Mouse (Mus musculus): ENCODE results near the gene Sytl3. TPM values are rescaled to one million over a fixed set of nuclear protein-coding genes. Genes with fewer than 3 reads are reported as not detected.

The Sytl3 gene
- polyA plus RNA-seq, 1 experiment = 0.37 TPM

- Histone ChIP-seq H3K27me3 (replicated peaks) (peaks cover 21% of the 10 kb centered on the region), H3K4me3 (replicated peaks) (no peak overlapping the region), H3K9me3 (0 out of 2 replicates have a peak, but pooled peaks cover 3% of the 10 kb centered on the region), H3K4me1 (no peaks in the 10 kb centered on the region), H3K36me3 (replicated peaks; ENCODE audit: low read length) (no peaks in the 10 kb centered on the region)
- TF ChIP-seq FLI1 (IDR thresholded peaks at IDR 0.05; ENCODE audit: low read length) = no peak
- no peak for TF ChIP-seq GATA1 (IDR thresholded peaks at IDR 0.05; ENCODE audit: borderline replicate concordance, low read length)
Measured at GRCm38 (mm10) chr17:6729244-6729742, 70.4 kb downstream of the Sytl3 start.

DNA sequence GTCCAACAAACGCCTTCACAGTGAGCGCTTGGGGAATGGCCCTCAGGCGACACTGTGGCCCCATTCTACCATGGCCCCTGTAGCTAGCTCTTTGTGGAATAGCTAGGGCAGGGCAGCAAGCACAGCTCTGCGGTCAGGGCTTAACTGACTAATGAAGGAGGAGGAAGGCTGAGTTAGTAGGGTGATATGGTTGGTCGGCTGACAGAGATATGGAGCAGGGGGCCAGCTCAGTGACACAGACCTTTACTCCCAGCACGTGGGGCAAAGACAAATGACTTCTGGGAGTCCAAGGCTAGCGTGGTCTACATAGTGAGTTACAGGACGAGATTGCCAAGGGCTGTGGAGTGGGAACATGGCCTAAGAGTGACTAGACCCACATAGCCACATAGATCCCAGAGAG is 72.2 kb downstream of the Sytl3 start:
- H3K4me3 ChIP-seq (replicated peaks) = no peak overlapping the region
- H3K36me3 ChIP-seq (replicated peaks; ENCODE audit: low read length) = no peaks in the 10 kb centered on the region
- peaks cover 23% of the 10 kb centered on the region for H3K27me3 ChIP-seq (replicated peaks)
- no peak for TF ChIP-seq GATA1 (IDR thresholded peaks at IDR 0.05; ENCODE audit: borderline replicate concordance, low read length)
- no peak for TF ChIP-seq FLI1 (IDR thresholded peaks at IDR 0.05; ENCODE audit: low read length)
- H3K4me1 ChIP-seq = no peaks in the 10 kb centered on the region
- H3K9me3 ChIP-seq = 0 out of 2 replicates have a peak, but pooled peaks cover 3% of the 10 kb centered on the region

DNA sequence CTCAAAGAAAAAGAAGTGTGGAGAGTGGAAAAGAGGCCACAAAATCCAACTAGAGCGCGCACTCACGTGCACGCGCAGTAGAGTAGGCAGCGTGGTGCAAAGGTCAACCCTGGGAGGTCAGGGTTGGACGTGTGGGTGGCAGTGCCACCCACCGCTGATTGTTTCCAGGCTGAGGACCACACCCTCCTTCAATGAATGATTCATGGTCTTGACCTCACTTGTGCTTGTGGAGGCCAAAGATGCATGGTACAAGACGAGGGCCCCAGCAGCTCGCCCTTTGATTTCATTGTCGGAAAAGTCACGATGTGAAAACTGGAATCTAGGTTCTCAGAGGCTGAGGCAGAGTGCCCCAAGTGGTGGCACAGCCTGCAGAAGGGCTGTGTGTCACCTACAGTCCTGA is 72.7 kb downstream of the Sytl3 start:
- 0 out of 2 replicates have a peak, but pooled peaks cover 3% of the 10 kb centered on the region for H3K9me3 ChIP-seq
- H3K27me3 ChIP-seq (replicated peaks) = peaks cover 23% of the 10 kb centered on the region
- no peaks in the 10 kb centered on the region for H3K36me3 ChIP-seq (replicated peaks; ENCODE audit: low read length)
- TF ChIP-seq FLI1 (IDR thresholded peaks at IDR 0.05; ENCODE audit: low read length) (no peak), GATA1 (IDR thresholded peaks at IDR 0.05; ENCODE audit: borderline replicate concordance, low read length) (no peak)
- H3K4me3 ChIP-seq (replicated peaks) = no peak overlapping the region
- H3K4me1 ChIP-seq = no peaks in the 10 kb centered on the region

DNA sequence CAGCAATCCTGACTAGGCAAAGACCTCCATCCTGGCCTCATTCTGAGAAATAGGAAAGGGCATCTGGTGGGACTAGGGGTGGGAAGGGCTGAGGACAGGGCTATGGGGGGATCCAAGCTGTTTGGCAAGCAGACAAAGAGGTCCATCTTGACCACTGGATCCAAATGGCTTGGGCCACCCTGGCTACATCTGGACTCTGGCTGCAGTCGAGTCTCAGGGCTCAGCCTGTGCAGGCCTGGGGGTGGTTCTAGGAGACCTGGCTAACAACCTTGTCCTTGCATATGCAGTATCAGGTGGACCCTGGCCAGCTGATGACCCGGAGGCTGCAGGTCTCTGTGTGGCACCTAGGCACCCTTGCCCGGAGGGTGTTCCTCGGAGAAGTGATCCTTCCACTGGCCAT is 73.8 kb downstream of the Sytl3 start:
- no peak overlapping the region for H3K4me3 ChIP-seq (replicated peaks)
- H3K27me3 ChIP-seq (replicated peaks) = peaks cover 20% of the 10 kb centered on the region
- H3K9me3 ChIP-seq = 0 out of 2 replicates have a peak, but pooled peaks cover 3% of the 10 kb centered on the region
- H3K4me1 ChIP-seq = 0 out of 2 replicates have a peak, but pooled peaks cover 3% of the 10 kb centered on the region
- TF ChIP-seq GATA1 (IDR thresholded peaks at IDR 0.05; ENCODE audit: borderline replicate concordance, low read length) (no peak), FLI1 (IDR thresholded peaks at IDR 0.05; ENCODE audit: low read length) (no peak)
- peaks cover 5% of the 10 kb centered on the region for H3K36me3 ChIP-seq (replicated peaks; ENCODE audit: low read length)

DNA sequence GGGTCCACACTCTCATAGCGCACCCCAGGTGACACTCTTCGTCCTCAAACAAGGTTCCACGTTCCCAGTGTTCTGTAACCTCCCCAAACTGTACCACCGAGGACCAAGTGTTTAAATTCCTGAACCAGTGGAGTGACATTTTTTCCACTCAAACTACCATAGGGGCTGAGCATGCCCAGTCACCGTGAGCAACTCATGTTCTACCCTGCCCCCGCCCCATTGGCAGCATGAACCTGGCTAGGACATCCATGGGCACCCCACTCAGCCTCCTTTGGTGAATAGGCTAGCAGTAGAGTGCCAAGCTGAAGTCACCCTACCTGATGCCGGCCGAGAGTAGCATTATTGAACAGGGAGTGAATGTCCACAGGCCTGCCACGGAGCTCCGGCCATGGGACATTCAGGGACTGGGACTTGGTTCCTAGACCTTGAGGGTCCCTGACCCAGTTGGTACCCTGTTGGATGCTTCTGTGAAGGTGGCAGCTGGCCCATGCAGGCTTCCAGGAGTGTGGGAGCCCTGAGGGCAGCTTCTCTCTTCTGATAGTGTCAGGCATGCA is 74.5 kb downstream of the Sytl3 start:
- TF ChIP-seq GATA1 (IDR thresholded peaks at IDR 0.05; ENCODE audit: borderline replicate concordance, low read length) (no peak), FLI1 (IDR thresholded peaks at IDR 0.05; ENCODE audit: low read length) (no peak)
- Histone ChIP-seq H3K36me3 (replicated peaks; ENCODE audit: low read length) (peaks cover 12% of the 10 kb centered on the region), H3K4me1 (0 out of 2 replicates have a peak, but pooled peaks cover 3% of the 10 kb centered on the region), H3K9me3 (no peaks in the 10 kb centered on the region), H3K27me3 (replicated peaks) (peaks cover 17% of the 10 kb centered on the region), H3K4me3 (replicated peaks) (no peak overlapping the region)

- Histone ChIP-seq H3K9me3 (no peaks in the 10 kb centered on the region), H3K36me3 (replicated peaks; ENCODE audit: low read length) (peaks cover 27% of the 10 kb centered on the region)
- TF ChIP-seq GATA1 (IDR thresholded peaks at IDR 0.05; ENCODE audit: borderline replicate concordance, low read length) = no peak
Measured at GRCm38 (mm10) chr17:6734746-6735441, 76.0 kb downstream of the Sytl3 start.

DNA sequence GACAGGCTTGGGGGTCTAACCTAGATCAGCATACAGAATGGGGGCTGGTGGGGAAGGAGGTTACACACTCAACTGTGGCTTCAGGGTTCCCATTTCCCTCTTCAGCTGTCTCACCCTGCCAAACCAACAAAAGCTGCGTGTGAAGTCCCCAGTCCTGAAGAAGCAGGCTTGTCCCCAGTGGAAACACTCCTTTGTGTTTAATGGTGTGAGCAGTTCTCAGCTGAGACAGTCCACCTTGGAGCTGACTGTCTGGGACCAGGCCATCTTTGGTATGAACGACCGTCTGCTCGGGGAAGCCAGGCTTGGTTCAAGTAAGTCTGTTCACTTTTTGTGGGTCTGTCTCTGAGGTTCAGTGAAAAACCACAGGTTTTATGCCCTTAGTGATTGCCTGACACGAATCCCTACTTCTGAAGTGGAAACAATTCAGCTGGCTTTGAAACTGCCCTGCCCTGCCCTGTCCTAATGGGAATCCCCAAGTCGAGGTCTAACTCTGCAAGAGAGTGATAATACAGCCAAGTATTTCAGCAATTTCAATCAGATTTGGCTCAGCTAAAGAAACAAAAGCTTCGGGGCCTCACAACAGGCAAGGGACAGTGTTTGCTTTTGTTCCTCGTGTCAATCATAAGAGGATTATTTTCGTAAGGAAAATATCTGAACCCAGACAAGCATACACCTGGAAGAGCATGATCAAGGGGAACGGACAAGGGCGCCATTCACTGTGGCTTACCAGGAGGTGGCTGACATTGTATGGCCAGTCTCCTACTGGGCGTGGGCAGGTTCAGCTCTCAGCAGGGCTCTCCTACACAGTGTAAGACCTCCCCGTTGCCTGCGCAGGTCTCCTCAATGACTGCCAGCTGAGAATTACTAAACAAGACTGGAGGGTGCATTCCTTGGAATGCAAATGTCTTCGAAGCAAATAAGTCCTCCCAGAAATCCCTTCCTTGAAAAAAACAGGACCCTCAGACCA is 77.7 kb downstream of the Sytl3 start:
- peaks cover 18% of the 10 kb centered on the region for H3K4me1 ChIP-seq
- peaks cover 44% of the 10 kb centered on the region for H3K36me3 ChIP-seq (replicated peaks; ENCODE audit: low read length)
- H3K27me3 ChIP-seq (replicated peaks) = peaks cover 13% of the 10 kb centered on the region
- H3K9me3 ChIP-seq = no peaks in the 10 kb centered on the region
- TF ChIP-seq FLI1 (IDR thresholded peaks at IDR 0.05; ENCODE audit: low read length) = no peak
- no peak for TF ChIP-seq GATA1 (IDR thresholded peaks at IDR 0.05; ENCODE audit: borderline replicate concordance, low read length)
- no peak overlapping the region for H3K4me3 ChIP-seq (replicated peaks)

More at GRCm38 (mm10) chr17:6734746-6735441, 76.0 kb downstream of the Sytl3 start:
- H3K27me3 ChIP-seq (replicated peaks) = peaks cover 16% of the 10 kb centered on the region
- no peak overlapping the region for H3K4me3 ChIP-seq (replicated peaks)
- peaks cover 10% of the 10 kb centered on the region for H3K4me1 ChIP-seq

- peaks cover 27% of the 10 kb centered on the region for H3K4me1 ChIP-seq
- H3K9me3 ChIP-seq = no peaks in the 10 kb centered on the region
- H3K27me3 ChIP-seq (replicated peaks) = peaks cover 13% of the 10 kb centered on the region
- TF ChIP-seq GATA1 (IDR thresholded peaks at IDR 0.05; ENCODE audit: borderline replicate concordance, low read length) (no peak), FLI1 (IDR thresholded peaks at IDR 0.05; ENCODE audit: low read length) (no peak)
- peaks cover 52% of the 10 kb centered on the region for H3K36me3 ChIP-seq (replicated peaks; ENCODE audit: low read length)
- H3K4me3 ChIP-seq (replicated peaks) = no peak overlapping the region
Measured at GRCm38 (mm10) chr17:6737273-6737997, 78.5 kb downstream of the Sytl3 start.

DNA sequence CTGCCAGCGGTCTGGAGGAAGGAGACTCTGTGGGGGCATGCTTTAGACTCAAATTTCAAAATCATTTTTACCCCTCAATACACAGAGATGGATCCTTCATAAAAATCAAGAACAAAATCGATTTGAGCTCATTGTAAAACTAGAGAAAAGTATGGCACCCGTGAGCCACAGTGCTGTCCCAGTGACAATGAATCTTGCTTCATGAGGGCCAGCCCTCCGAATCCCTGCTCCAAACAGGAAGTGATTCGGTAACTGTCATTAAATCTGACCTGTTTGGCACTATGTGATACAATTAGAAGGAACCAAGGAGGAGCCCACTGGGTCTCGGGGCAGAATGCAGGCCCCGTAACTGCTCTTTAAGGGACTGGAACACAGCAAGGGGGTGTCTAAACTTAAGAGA is 79.9 kb downstream of the Sytl3 start:
- Histone ChIP-seq H3K27me3 (replicated peaks) (peaks cover 2% of the 10 kb centered on the region), H3K4me1 (peaks cover 41% of the 10 kb centered on the region), H3K36me3 (replicated peaks; ENCODE audit: low read length) (peaks cover 66% of the 10 kb centered on the region), H3K4me3 (replicated peaks) (no peak overlapping the region), H3K9me3 (no peaks in the 10 kb centered on the region)
- TF ChIP-seq FLI1 (IDR thresholded peaks at IDR 0.05; ENCODE audit: low read length) (no peak), GATA1 (IDR thresholded peaks at IDR 0.05; ENCODE audit: borderline replicate concordance, low read length) (no peak)
